Mouse (Mus musculus) c-Kit-negative CD71-positive TER-119-positive erythroid progenitor cells, embryonic 14.5 days (primary cell): ENCODE data around the gene Myadml2.
A peak's percentile ranks its signal among the peaks of the same experiment; 100 is the strongest.
"Not testable (repeated sequence)": the region's sequence is repeated elsewhere in the genome, so short reads cannot be mapped to it uniquely, and the experiment has no call there.

Experiments
- DNase-seq: peaks from one replicate; pipeline ENCODE4 v3.0.0-alpha.2; 2013; ENCODE audit warnings: low read depth, low spot score

Gene Myadml2

DNA sequence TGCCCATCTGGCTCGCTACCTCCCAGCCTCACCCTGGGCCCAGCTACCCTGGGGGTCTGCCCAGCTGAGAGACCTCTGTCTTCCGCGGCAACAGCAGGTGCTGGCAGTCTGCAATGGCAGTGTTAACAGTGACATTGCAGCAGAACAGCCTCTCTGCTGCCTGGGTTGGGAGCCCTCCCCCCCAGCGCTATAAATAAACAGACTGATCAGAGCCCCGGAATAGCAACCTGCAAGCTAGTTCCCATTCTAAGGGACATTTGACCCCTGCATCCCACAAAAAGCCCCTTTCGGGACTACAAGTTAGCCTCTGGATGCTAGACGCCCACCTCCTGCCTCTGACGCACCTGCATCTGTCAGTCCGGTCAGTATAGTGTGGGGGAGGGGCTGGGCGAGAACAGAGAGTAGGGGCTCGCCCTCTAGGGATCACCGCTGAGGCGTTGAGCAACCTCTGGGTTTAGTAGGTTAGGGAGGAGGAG, at the start of gene Myadml2:
Gene Myadml2 (minus strand): TSS at position 158 of the 476 bp plus-strand sequence.
- no peak for DNase-seq

- no peak for DNase-seq
These were observed 49.8 kb upstream of the Myadml2 start for GRCm38 (mm10) chr11:120697741-120698140.

- no peak for DNase-seq
These were observed 48.6 kb upstream of the Myadml2 start for GRCm38 (mm10) chr11:120696568-120696967.

GRCm38 (mm10) chr11:120695641-120696040, 47.7 kb upstream of the Myadml2 start:
- DNase-seq: no peak

DNA sequence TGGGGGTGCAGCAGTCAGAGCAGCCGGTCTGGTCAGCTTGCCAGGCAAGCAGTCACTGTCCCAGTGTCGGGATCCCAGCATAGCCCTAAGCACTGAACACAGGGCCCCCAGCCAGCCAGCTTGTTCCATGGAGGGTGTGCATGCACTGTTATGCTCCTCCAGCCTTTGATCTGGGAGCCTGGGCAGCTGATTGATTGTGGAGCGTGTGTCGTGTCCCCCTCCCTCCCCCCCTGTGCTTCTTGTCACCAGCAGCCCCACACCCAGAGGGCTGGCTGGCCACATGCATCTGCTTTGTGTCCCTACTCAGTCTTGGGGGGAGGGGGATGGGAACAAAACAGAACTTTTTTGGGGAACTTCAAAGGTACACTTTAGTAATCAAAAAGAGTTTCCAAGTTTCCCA, 47.2 kb upstream of the Myadml2 start:
- no peak for DNase-seq

DNA sequence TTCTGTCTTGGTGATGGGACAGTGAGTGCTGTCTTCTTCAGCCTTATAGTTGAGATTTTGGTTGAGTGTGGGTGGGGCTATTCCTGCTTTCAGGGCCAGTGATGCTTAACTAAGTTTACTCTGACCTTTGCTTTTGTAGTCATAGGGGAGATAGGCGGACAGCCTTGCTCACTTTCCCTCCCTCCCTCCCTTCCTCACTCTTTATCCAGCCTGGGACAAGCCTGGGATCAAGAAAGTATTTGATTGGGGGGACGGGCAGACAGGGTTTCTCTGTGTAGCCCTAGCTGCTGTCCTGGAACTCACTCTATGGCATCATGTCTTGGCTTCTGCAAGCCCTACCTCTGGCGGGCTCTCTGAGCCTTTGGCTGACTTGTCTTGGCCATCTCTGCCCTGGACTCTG, 45.5 kb upstream of the Myadml2 start:
- no peak for DNase-seq

DNA sequence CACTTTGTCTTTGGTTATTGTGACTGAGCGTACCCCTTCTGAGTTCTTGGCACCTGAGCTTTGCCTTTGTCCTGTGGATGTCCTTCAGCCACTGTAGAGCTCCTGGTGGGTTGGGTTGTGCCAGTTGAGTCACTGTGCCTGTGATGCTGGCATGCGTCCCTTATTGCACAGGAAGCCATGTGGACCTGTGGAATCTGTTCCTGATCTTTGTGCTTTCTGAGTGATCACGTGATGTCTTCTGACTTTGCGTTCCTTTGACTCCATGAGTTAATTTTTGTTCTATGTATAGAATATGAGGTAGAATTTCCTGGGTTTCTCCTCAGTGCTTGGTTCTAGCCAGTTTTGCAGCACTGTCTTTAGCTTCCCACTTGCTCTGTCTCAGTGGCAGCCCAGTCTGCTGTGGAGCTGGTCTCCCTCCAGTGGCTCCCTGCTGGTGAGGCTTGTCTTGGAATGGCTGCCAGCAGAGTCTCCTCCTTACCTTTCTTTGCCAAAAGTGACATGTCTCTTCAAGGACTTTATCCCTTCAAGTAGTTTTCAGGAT, 44.6 kb upstream of the Myadml2 start:
- no peak for DNase-seq

- DNase-seq: no peak
These were observed 41.4 kb upstream of the Myadml2 start for GRCm38 (mm10) chr11:120689365-120689764.

DNA sequence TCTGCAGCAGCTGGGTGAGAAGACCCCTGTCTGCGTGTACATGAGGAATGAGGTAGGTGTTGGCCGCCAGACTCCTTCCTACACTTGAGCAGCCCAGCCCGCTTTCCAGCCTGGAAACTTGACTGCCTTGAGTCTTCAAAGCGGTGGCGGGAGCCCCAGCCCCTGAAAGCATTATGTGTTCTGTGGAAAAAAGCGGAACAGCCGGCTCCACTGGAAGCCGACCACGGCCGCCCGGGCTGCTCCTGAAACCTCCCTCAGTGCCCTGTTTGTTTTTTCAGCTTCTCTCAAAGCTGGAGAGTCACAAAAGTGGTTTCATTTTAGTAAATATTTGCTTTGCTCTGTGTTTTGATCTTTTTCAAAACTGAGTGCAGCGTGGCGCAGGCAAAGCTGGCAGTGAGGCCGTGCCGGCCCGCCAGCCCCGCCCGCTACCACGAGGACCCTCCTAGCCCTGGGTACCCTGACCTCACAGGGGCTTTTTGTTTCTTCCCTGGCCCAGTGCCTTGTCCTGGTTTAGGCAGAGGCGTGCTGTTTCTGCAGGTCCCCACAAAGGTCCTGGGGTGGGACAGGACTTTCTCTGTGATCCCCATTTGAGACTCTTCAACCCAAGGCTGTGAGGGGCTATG, 38.8 kb upstream of the Myadml2 start:
- no peak for DNase-seq

- DNase-seq: no peak
These were observed 36.7 kb upstream of the Myadml2 start for GRCm38 (mm10) chr11:120684660-120685059.

DNA sequence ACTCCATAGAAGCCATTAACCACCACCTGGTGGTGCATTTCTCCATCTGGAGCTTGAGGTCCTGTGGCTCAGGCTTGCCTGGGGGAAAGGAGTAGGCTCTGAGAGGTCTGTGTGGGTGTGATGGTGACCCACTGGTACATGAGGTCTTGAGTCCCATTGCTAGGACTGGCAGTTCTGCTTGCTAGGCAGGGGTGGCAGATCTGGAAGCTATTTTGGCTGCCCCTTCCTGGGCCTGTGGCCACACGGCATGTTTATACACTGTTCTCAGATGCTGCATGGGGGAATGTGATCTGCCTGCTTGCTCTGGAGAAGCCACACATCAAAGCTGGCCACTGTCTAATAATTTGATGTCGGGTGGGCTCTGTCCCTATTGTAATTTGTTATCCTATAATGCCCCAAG, 36.1 kb upstream of the Myadml2 start:
- DNase-seq: no peak

DNA sequence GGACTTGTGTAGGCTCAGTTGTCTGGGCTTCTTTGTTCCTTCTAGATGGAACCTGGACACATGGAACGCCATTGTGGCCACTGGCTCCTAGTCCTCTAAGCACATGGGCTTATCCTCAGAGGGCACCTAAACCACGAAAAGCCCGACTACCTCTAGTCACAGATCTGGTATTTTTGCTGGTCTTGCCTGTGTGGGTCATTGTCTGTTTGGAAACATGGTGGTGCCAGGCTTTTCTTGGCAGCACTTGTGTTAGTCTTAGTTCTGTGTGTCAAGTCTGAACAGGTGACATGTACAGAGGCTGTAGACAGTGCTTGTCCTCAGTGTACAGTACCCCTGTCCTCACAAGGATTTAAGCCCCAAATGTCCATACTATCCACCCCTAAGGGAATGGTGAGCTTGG, 35.6 kb upstream of the Myadml2 start:
- DNase-seq: no peak

DNA sequence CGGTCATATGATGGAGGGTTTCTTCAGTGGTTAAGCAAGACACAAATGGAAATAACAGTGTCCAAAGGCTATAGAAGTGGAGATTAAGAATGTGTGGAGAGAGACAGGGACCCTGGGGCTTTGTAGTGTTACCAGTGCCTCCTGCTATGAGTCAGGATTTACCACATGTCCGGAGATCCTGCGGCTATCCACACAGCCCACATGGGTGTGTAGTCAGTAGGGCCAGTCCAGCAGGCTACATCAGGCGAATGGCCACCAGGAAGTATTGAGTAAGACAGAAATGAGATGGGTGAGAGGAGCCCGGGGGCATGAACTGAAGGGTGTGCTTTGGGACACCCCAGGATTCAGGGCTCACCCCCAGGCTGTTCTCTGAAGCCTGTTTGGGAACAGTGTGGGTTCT, 34.7 kb upstream of the Myadml2 start:
- no peak for DNase-seq

DNA sequence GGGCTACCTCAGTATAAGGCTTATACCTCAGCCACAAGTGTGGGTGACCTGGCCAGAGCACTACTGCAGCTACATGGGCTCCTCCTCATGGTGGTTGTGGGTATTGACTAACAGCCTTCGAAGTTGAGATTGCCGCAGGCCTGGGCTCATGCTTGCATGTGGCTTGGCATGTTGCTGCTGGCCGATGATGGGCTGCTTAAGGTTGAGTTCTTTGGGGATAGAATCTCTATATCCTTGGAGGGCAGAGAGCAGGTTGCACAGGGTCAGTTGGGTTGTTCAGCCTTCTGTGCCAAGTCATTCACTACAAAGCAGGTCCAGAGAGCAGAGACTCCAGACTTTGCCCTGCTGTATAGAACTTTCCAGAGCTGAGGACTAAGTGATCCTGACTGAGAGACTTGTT, 32.0 kb upstream of the Myadml2 start:
- DNase-seq: no peak

DNA sequence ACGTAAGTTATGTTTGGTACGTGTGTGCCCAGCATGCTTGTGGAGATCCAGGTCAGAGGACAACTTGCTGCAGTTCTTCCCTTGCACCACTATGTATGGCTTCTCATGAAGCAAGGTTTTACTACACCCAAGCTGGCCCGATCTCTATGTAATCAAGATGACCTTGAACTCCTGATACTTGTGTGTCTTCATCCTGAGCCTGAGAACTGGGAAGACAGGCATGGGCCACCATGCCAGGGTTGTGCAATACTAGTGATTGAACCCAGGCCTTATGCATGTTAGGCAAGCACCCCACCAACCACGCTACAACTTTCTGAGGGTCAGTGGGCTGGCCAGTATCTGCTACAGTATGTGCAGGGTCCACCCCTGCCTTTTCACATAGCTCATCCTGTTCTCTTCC, 29.0 kb upstream of the Myadml2 start:
- no peak for DNase-seq

GRCm38 (mm10) chr11:120675875-120676274, 27.9 kb upstream of the Myadml2 start:
- not testable (repeated sequence) for DNase-seq

DNA sequence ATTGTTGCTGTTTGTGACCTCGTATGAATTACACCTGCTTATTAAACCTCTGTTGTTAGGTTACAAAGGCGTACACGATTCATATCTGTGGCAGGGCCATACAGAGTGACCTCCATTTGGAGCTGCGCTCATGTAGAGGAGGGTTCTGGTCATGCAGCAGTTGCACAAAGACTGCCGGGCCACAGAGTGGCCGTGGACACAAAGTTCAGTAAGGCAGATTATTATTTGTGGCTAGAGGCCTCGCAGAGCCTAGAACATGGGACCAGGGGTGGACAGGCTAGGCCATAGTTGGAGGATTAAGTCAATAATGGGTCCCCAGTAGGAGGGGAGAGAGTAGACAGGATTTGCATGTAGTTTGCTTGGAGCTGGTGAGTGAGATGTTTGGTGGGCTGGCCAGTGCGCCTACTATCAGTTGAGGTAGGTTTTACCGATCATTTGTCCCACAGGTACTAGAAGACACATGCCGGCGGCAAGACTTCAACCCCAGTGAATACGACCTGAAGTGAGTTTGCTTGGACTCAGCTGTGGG, 25.7 kb upstream of the Myadml2 start:
- DNase-seq: no peak

- DNase-seq: peak; percentile 91
These were observed 25.0 kb upstream of the Myadml2 start, which contains the start of gene Aspscr1 for GRCm38 (mm10) chr11:120672687-120673593. TSS of gene Aspscr1 (plus strand) at chr11:120672973.

GRCm38 (mm10) chr11:120666617-120667016, 18.7 kb upstream of the Myadml2 start:
- no peak for DNase-seq

DNA sequence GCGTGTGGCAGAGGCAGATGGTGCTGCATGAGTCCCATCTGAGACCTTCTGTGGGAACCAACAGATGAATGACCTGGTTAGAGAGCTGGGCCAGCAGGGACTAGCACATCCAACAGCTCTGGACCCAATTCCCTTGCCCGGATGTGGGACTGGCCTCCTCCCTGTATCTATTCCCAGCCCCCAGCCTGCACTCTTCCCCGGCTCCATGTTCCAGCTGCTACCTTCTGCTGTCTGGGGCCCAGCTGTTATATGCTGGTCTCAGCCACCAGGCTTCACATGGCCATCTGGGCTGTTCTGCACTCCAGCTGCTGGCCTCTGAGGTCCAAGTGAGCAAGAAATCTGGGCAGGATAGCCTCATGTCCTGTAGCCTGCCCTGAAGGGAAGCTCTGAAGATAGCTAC, 17.4 kb upstream of the Myadml2 start:
- no peak for DNase-seq

- no peak for DNase-seq
These were observed 15.8 kb upstream of the Myadml2 start for GRCm38 (mm10) chr11:120663714-120664113.

DNA sequence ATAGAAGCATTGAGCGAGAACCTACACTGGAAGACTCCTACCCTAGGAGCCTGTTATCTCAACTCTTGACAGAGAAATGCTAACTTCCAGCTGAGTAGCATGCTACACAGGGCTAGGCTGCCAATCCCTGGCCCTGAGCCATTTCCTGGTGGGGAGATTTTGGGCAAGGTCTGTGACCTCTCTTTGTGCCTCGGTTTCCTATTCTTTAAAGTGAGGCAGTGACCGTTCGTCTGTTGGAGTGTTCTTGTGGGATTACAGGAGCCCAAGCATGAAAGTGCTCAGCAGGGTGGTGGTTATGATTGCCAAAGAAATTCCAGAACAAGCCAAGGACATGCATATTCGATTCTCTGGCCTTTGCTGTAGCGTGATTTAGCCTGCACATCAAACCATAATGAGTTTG, 14.8 kb upstream of the Myadml2 start:
- DNase-seq: no peak
